Mouse (Mus musculus): ENCODE data around the gene Cep170b. TPM values are rescaled to one million over a fixed set of nuclear protein-coding genes. Genes with fewer than 3 reads are reported as not detected.

Cep170b gene
- total and polyA plus RNA-seq, 2 experiments from 2014 or later, result 46.4 to 140 TPM

- peaks cover 59% of the 10 kb centered on the region for H3K36me3 ChIP-seq (ENCODE audit: insufficient read depth, low read length)
- H3K27me3 ChIP-seq (ENCODE audit: insufficient read depth, low read length), result no peaks in the 10 kb centered on the region
- DNase-seq (ENCODE audit: low spot score) (no peak), ATAC-seq (ENCODE audit: low FRiP score) (no peak)
- no peak overlapping the region for H3K4me3 ChIP-seq (ENCODE audit: low read depth, low read length)
- H3K27ac ChIP-seq (ENCODE audit: low read depth, low read length), result no peak overlapping the region
- no peak overlapping the region for H3K4me2 ChIP-seq (ENCODE audit: low read depth, low read length, poor library complexity, severe bottlenecking)
- no peaks in the 10 kb centered on the region for H3K4me1 ChIP-seq (ENCODE audit: insufficient read depth, low read length)
- no peak for TF ChIP-seq CTCF (IDR thresholded peaks at IDR 0.05)
- no peaks in the 10 kb centered on the region for H3K9me3 ChIP-seq (ENCODE audit: low read length)
- H3K9ac ChIP-seq (replicated peaks; ENCODE audit: low read length, poor library complexity, severe bottlenecking), result no peak overlapping the region
- WGBS, result 90% methylated on average over 10 of the region's 10 CpGs
These were observed 12.3 kb downstream of the Cep170b start for GRCm38 (mm10) chr12:112732591-112732990.

- 74% methylated on average over 2 of the region's 2 CpGs for WGBS
- Histone ChIP-seq H3K4me1 (ENCODE audit: insufficient read depth, low read length) (no peaks in the 10 kb centered on the region), H3K4me3 (ENCODE audit: low read depth, low read length) (no peak overlapping the region), H3K36me3 (ENCODE audit: insufficient read depth, low read length) (peaks cover 69% of the 10 kb centered on the region), H3K9me3 (ENCODE audit: low read length) (no peaks in the 10 kb centered on the region), H3K9ac (replicated peaks; ENCODE audit: low read length, poor library complexity, severe bottlenecking) (no peak overlapping the region), H3K27me3 (ENCODE audit: insufficient read depth, low read length) (no peaks in the 10 kb centered on the region), H3K4me2 (ENCODE audit: low read depth, low read length, poor library complexity, severe bottlenecking) (no peak overlapping the region), H3K27ac (ENCODE audit: low read depth, low read length) (no peak overlapping the region)
- DNase-seq (ENCODE audit: low spot score) (no peak), ATAC-seq (ENCODE audit: low FRiP score) (no peak)
- TF ChIP-seq CTCF (IDR thresholded peaks at IDR 0.05), result no peak
These were observed 14.0 kb downstream of the Cep170b start for GRCm38 (mm10) chr12:112734108-112734820.

GRCm38 (mm10) chr12:112734881-112735655, 14.8 kb downstream of the Cep170b start:
- Histone ChIP-seq H3K4me2 (ENCODE audit: low read depth, low read length, poor library complexity, severe bottlenecking) (no peak overlapping the region), H3K4me1 (ENCODE audit: insufficient read depth, low read length) (no peaks in the 10 kb centered on the region), H3K27ac (ENCODE audit: low read depth, low read length) (no peak overlapping the region), H3K27me3 (ENCODE audit: insufficient read depth, low read length) (no peaks in the 10 kb centered on the region), H3K9ac (replicated peaks; ENCODE audit: low read length, poor library complexity, severe bottlenecking) (no peak overlapping the region), H3K36me3 (ENCODE audit: insufficient read depth, low read length) (peaks cover 75% of the 10 kb centered on the region), H3K9me3 (ENCODE audit: low read length) (no peaks in the 10 kb centered on the region), H3K4me3 (ENCODE audit: low read depth, low read length) (no peak overlapping the region)
- no peak for TF ChIP-seq CTCF (IDR thresholded peaks at IDR 0.05)
- DNase-seq (ENCODE audit: low spot score), result no peak
- ATAC-seq (ENCODE audit: low FRiP score), result no peak
- 86% methylated on average over 19 of the region's 19 CpGs for WGBS

- H3K27me3 ChIP-seq (ENCODE audit: insufficient read depth, low read length), result no peaks in the 10 kb centered on the region
- H3K9me3 ChIP-seq (ENCODE audit: low read length), result no peaks in the 10 kb centered on the region
- no peak overlapping the region for H3K4me3 ChIP-seq (ENCODE audit: low read depth, low read length)
- ATAC-seq (ENCODE audit: low FRiP score) (no peak), DNase-seq (ENCODE audit: low spot score) (no peak)
- no peak overlapping the region for H3K27ac ChIP-seq (ENCODE audit: low read depth, low read length)
- H3K4me1 ChIP-seq (ENCODE audit: insufficient read depth, low read length), result no peaks in the 10 kb centered on the region
- H3K36me3 ChIP-seq (ENCODE audit: insufficient read depth, low read length), result peaks cover 83% of the 10 kb centered on the region
- no peak overlapping the region for H3K4me2 ChIP-seq (ENCODE audit: low read depth, low read length, poor library complexity, severe bottlenecking)
- whole genome bisulfite sequencing, result 82% methylated on average over 29 of the region's 29 CpGs
- no peak for TF ChIP-seq CTCF (IDR thresholded peaks at IDR 0.05)
- no peak overlapping the region for H3K9ac ChIP-seq (replicated peaks; ENCODE audit: low read length, poor library complexity, severe bottlenecking)
These were observed 15.8 kb downstream of the Cep170b start for GRCm38 (mm10) chr12:112735896-112736635.

- DNase-seq (ENCODE audit: low spot score) (no peak), ATAC-seq (ENCODE audit: low FRiP score) (no peak)
- no peak for TF ChIP-seq CTCF (IDR thresholded peaks at IDR 0.05)
- Histone ChIP-seq H3K4me1 (ENCODE audit: insufficient read depth, low read length) (no peaks in the 10 kb centered on the region), H3K9ac (replicated peaks; ENCODE audit: low read length, poor library complexity, severe bottlenecking) (no peak overlapping the region), H3K27ac (ENCODE audit: low read depth, low read length) (no peak overlapping the region), H3K27me3 (ENCODE audit: insufficient read depth, low read length) (no peaks in the 10 kb centered on the region), H3K9me3 (ENCODE audit: low read length) (no peaks in the 10 kb centered on the region), H3K36me3 (ENCODE audit: insufficient read depth, low read length) (peaks cover 87% of the 10 kb centered on the region), H3K4me3 (ENCODE audit: low read depth, low read length) (no peak overlapping the region), H3K4me2 (ENCODE audit: low read depth, low read length, poor library complexity, severe bottlenecking) (no peak overlapping the region)
- 89% methylated on average over 10 of the region's 10 CpGs for WGBS
These were observed 16.3 kb downstream of the Cep170b start for GRCm38 (mm10) chr12:112736636-112736925.

- Histone ChIP-seq H3K27me3 (ENCODE audit: insufficient read depth, low read length) (no peaks in the 10 kb centered on the region), H3K4me1 (ENCODE audit: insufficient read depth, low read length) (no peaks in the 10 kb centered on the region), H3K9ac (replicated peaks; ENCODE audit: low read length, poor library complexity, severe bottlenecking) (no peak overlapping the region), H3K36me3 (ENCODE audit: insufficient read depth, low read length) (peaks cover 83% of the 10 kb centered on the region), H3K9me3 (ENCODE audit: low read length) (no peaks in the 10 kb centered on the region), H3K27ac (ENCODE audit: low read depth, low read length) (no peak overlapping the region), H3K4me2 (ENCODE audit: low read depth, low read length, poor library complexity, severe bottlenecking) (no peak overlapping the region), H3K4me3 (ENCODE audit: low read depth, low read length) (no peak overlapping the region)
- WGBS, result 90% methylated on average over 7 of the region's 7 CpGs
- ATAC-seq (ENCODE audit: low FRiP score) (no peak), DNase-seq (ENCODE audit: low spot score) (no peak)
- TF ChIP-seq CTCF (IDR thresholded peaks at IDR 0.05), result no peak
These were observed 16.8 kb downstream of the Cep170b start for GRCm38 (mm10) chr12:112737081-112737480.

All from midbrain, postnatal 0 days (tissue).